Mouse (Mus musculus): ENCODE results near the gene Mlxipl. TPM values are rescaled to one million over a fixed set of nuclear protein-coding genes. Genes with fewer than 3 reads are reported as not detected.

The Mlxipl gene
- polyA plus RNA-seq, 1 experiment from 2014 or later = 2.2 TPM

GRCm38 (mm10) chr5:135076931-135077505 is 12.7 kb upstream of the Mlxipl start:
- Histone ChIP-seq H3K27ac (ENCODE audit: low read length) (no peak overlapping the region), H3K4me2 (ENCODE audit: low read depth, low read length) (peak overlapping the region; percentile 74), H3K4me1 (ENCODE audit: control insufficient read depth, insufficient read depth, low read length) (no peaks in the 10 kb centered on the region), H3K9me3 (replicated peaks; ENCODE audit: control insufficient read depth, low read length) (no peaks in the 10 kb centered on the region), H3K27me3 (ENCODE audit: control insufficient read depth, insufficient read depth, low read length) (peaks cover 2% of the 10 kb centered on the region; the same call in 1 of the 2 replicates), H3K9ac (ENCODE audit: low read length) (peak overlapping the region; percentile 88), H3K36me3 (ENCODE audit: control insufficient read depth, insufficient read depth) (no peaks in the 10 kb centered on the region), H3K4me3 (ENCODE audit: low read length) (peak overlapping the region; percentile 72)
- ATAC-seq (replicated peaks; ENCODE audit: extremely low read depth, insufficient read depth, low FRiP score) = no peak
- WGBS = 34% methylated on average over 14 of the region's 14 CpGs

GRCm38 (mm10) chr5:135077564-135078481 is 11.9 kb upstream of the Mlxipl start, which contains the start of gene Vps37d:
Gene Vps37d, minus strand, starts transcription at chr5:135078266.
- ATAC-seq (replicated peaks; ENCODE audit: extremely low read depth, insufficient read depth, low FRiP score) = peak; percentile 90
- H3K4me1 ChIP-seq (ENCODE audit: control insufficient read depth, insufficient read depth, low read length) = no peaks in the 10 kb centered on the region
- under 1% methylated on average over 72 of the region's 83 CpGs for WGBS
- peaks cover 8% of the 10 kb centered on the region for H3K27me3 ChIP-seq (ENCODE audit: control insufficient read depth, insufficient read depth, low read length)
- H3K27ac ChIP-seq (ENCODE audit: low read length) = peak within 1 kb of the TSS; percentile 26; the same call in 1 of the 2 replicates
- no peaks in the 10 kb centered on the region for H3K36me3 ChIP-seq (ENCODE audit: control insufficient read depth, insufficient read depth)
- peak within 1 kb of the TSS; percentile 72 for H3K4me3 ChIP-seq (ENCODE audit: low read length)
- peak within 1 kb of the TSS; percentile 74 for H3K4me2 ChIP-seq (ENCODE audit: low read depth, low read length)
- no peaks in the 10 kb centered on the region for H3K9me3 ChIP-seq (replicated peaks; ENCODE audit: control insufficient read depth, low read length)
- H3K9ac ChIP-seq (ENCODE audit: low read length) = peak within 1 kb of the TSS; percentile 88

GRCm38 (mm10) chr5:135078482-135078810 is 11.2 kb upstream of the Mlxipl start:
- Histone ChIP-seq H3K9ac (ENCODE audit: low read length) (no peak overlapping the region), H3K36me3 (ENCODE audit: control insufficient read depth, insufficient read depth) (no peaks in the 10 kb centered on the region), H3K4me2 (ENCODE audit: low read depth, low read length) (peak overlapping the region; percentile 74), H3K27ac (ENCODE audit: low read length) (no peak overlapping the region), H3K9me3 (replicated peaks; ENCODE audit: control insufficient read depth, low read length) (no peaks in the 10 kb centered on the region), H3K4me3 (ENCODE audit: low read length) (peak overlapping the region; percentile 72), H3K27me3 (ENCODE audit: control insufficient read depth, insufficient read depth, low read length) (peaks cover 8% of the 10 kb centered on the region), H3K4me1 (ENCODE audit: control insufficient read depth, insufficient read depth, low read length) (no peaks in the 10 kb centered on the region)
- 2% methylated on average over 11 of the region's 11 CpGs for WGBS
- ATAC-seq (replicated peaks; ENCODE audit: extremely low read depth, insufficient read depth, low FRiP score) = peak; percentile 35

GRCm38 (mm10) chr5:135079578-135079977 is 10.1 kb upstream of the Mlxipl start:
- Histone ChIP-seq H3K9ac (ENCODE audit: low read length) (no peak overlapping the region), H3K27ac (ENCODE audit: low read length) (no peak overlapping the region), H3K27me3 (ENCODE audit: control insufficient read depth, insufficient read depth, low read length) (peaks cover 8% of the 10 kb centered on the region), H3K9me3 (replicated peaks; ENCODE audit: control insufficient read depth, low read length) (no peaks in the 10 kb centered on the region), H3K4me3 (ENCODE audit: low read length) (no peak overlapping the region), H3K4me2 (ENCODE audit: low read depth, low read length) (no peak overlapping the region), H3K36me3 (ENCODE audit: control insufficient read depth, insufficient read depth) (no peaks in the 10 kb centered on the region), H3K4me1 (ENCODE audit: control insufficient read depth, insufficient read depth, low read length) (no peaks in the 10 kb centered on the region)
- 93% methylated on average over 2 of the region's 2 CpGs for WGBS
- no peak for ATAC-seq (replicated peaks; ENCODE audit: extremely low read depth, insufficient read depth, low FRiP score)

- no peak overlapping the region for H3K27ac ChIP-seq (ENCODE audit: low read length)
- H3K27me3 ChIP-seq (ENCODE audit: control insufficient read depth, insufficient read depth, low read length) = peaks cover 13% of the 10 kb centered on the region
- H3K4me2 ChIP-seq (ENCODE audit: low read depth, low read length) = no peak overlapping the region
- ATAC-seq (replicated peaks; ENCODE audit: extremely low read depth, insufficient read depth, low FRiP score) = no peak
- H3K9me3 ChIP-seq (replicated peaks; ENCODE audit: control insufficient read depth, low read length) = no peaks in the 10 kb centered on the region
- no peak overlapping the region for H3K4me3 ChIP-seq (ENCODE audit: low read length)
- WGBS = 80% methylated on average over 5 of the region's 5 CpGs
- H3K36me3 ChIP-seq (ENCODE audit: control insufficient read depth, insufficient read depth) = no peaks in the 10 kb centered on the region
- H3K9ac ChIP-seq (ENCODE audit: low read length) = no peak overlapping the region
- H3K4me1 ChIP-seq (ENCODE audit: control insufficient read depth, insufficient read depth, low read length) = no peaks in the 10 kb centered on the region
These were observed 9.2 kb upstream of the Mlxipl start for GRCm38 (mm10) chr5:135080539-135080938.

GRCm38 (mm10) chr5:135086871-135087270 is 2.8 kb upstream of the Mlxipl start:
- Histone ChIP-seq H3K9me3 (replicated peaks; ENCODE audit: control insufficient read depth, low read length) (no peaks in the 10 kb centered on the region), H3K36me3 (ENCODE audit: control insufficient read depth, insufficient read depth) (no peaks in the 10 kb centered on the region), H3K27ac (ENCODE audit: low read length) (no peak overlapping the region), H3K9ac (ENCODE audit: low read length) (no peak overlapping the region), H3K27me3 (ENCODE audit: control insufficient read depth, insufficient read depth, low read length) (peaks cover 44% of the 10 kb centered on the region), H3K4me3 (ENCODE audit: low read length) (no peak overlapping the region), H3K4me2 (ENCODE audit: low read depth, low read length) (no peak overlapping the region), H3K4me1 (ENCODE audit: control insufficient read depth, insufficient read depth, low read length) (no peaks in the 10 kb centered on the region)
- no peak for ATAC-seq (replicated peaks; ENCODE audit: extremely low read depth, insufficient read depth, low FRiP score)
- 49% methylated on average over 4 of the region's 4 CpGs for WGBS

- 51% methylated on average over 1 of the region's 1 CpGs for WGBS
These were observed 11.3 kb downstream of the Mlxipl start for GRCm38 (mm10) chr5:135100981-135101380.

GRCm38 (mm10) chr5:135103999-135104660 is 14.4 kb downstream of the Mlxipl start:
- ATAC-seq (replicated peaks; ENCODE audit: extremely low read depth, insufficient read depth, low FRiP score) = no peak
- no peak overlapping the region for H3K4me3 ChIP-seq (ENCODE audit: low read length)
- peaks cover 8% of the 10 kb centered on the region for H3K4me1 ChIP-seq (ENCODE audit: control insufficient read depth, insufficient read depth, low read length)
- H3K4me2 ChIP-seq (ENCODE audit: low read depth, low read length) = no peak overlapping the region
- 54% methylated on average over 11 of the region's 11 CpGs for WGBS
- H3K27me3 ChIP-seq (ENCODE audit: control insufficient read depth, insufficient read depth, low read length) = peaks cover 22% of the 10 kb centered on the region
- no peaks in the 10 kb centered on the region for H3K36me3 ChIP-seq (ENCODE audit: control insufficient read depth, insufficient read depth)
- H3K9me3 ChIP-seq (replicated peaks; ENCODE audit: control insufficient read depth, low read length) = no peaks in the 10 kb centered on the region
- H3K9ac ChIP-seq (ENCODE audit: low read length) = no peak overlapping the region
- no peak overlapping the region for H3K27ac ChIP-seq (ENCODE audit: low read length)

More at GRCm38 (mm10) chr5:135100981-135101380, 11.3 kb downstream of the Mlxipl start:
- no peaks in the 10 kb centered on the region for H3K36me3 ChIP-seq (ENCODE audit: control insufficient read depth, insufficient read depth)
- H3K4me2 ChIP-seq (ENCODE audit: low read depth, low read length) = no peak overlapping the region
- no peak overlapping the region for H3K27ac ChIP-seq (ENCODE audit: low read length)
- no peak overlapping the region for H3K9ac ChIP-seq (ENCODE audit: low read length)
- no peak overlapping the region for H3K4me3 ChIP-seq (ENCODE audit: low read length)
- H3K4me1 ChIP-seq (ENCODE audit: control insufficient read depth, insufficient read depth, low read length) = no peaks in the 10 kb centered on the region
- no peak for ATAC-seq (replicated peaks; ENCODE audit: extremely low read depth, insufficient read depth, low FRiP score)
- no peaks in the 10 kb centered on the region for H3K9me3 ChIP-seq (replicated peaks; ENCODE audit: control insufficient read depth, low read length)
- peaks cover 8% of the 10 kb centered on the region for H3K27me3 ChIP-seq (ENCODE audit: control insufficient read depth, insufficient read depth, low read length)
